Mouse (Mus musculus): ENCODE measurements at regions not wholly inside any gene's neighbourhood (a gene's known extent, or its start where the extent isn't known, plus 50 kb on each side); places are given as distances from the start of the nearest gene placed in this dataset.

GRCm38 (mm10) chr11:89247991-89248390 lies 54.1 kb downstream of the Nog start:
- no peaks in the 10 kb centered on the region for H3K27me3 ChIP-seq (ENCODE audit: control insufficient read depth, insufficient read depth, low read length)
- WGBS, result 83% methylated on average over 2 of the region's 2 CpGs
- no peak for ATAC-seq (replicated peaks; ENCODE audit: extremely low read depth, insufficient read depth, low FRiP score)
- H3K27ac ChIP-seq (ENCODE audit: low read length), result no peak overlapping the region
- no peaks in the 10 kb centered on the region for H3K36me3 ChIP-seq (ENCODE audit: control insufficient read depth, insufficient read depth)
- H3K9ac ChIP-seq (ENCODE audit: low read length), result no peak overlapping the region
- peaks cover 2% of the 10 kb centered on the region; the same call in 1 of the 2 replicates for H3K4me1 ChIP-seq (ENCODE audit: control insufficient read depth, insufficient read depth, low read length)
- H3K4me2 ChIP-seq (ENCODE audit: low read depth, low read length), result no peak overlapping the region
- H3K9me3 ChIP-seq (replicated peaks; ENCODE audit: control insufficient read depth, low read length), result no peaks in the 10 kb centered on the region
- H3K4me3 ChIP-seq (ENCODE audit: low read length), result no peak overlapping the region

GRCm38 (mm10) chr11:89243370-89243769 lies 58.8 kb downstream of the Nog start:
- no peak overlapping the region for H3K4me3 ChIP-seq (ENCODE audit: low read length)
- H3K9ac ChIP-seq (ENCODE audit: low read length), result no peak overlapping the region
- H3K4me2 ChIP-seq (ENCODE audit: low read depth, low read length), result no peak overlapping the region
- WGBS, result 20% methylated on average over 3 of the region's 3 CpGs
- H3K9me3 ChIP-seq (replicated peaks; ENCODE audit: control insufficient read depth, low read length), result no peaks in the 10 kb centered on the region
- no peaks in the 10 kb centered on the region for H3K4me1 ChIP-seq (ENCODE audit: control insufficient read depth, insufficient read depth, low read length)
- no peaks in the 10 kb centered on the region for H3K36me3 ChIP-seq (ENCODE audit: control insufficient read depth, insufficient read depth)
- no peaks in the 10 kb centered on the region for H3K27me3 ChIP-seq (ENCODE audit: control insufficient read depth, insufficient read depth, low read length)
- no peak overlapping the region for H3K27ac ChIP-seq (ENCODE audit: low read length)
- ATAC-seq (replicated peaks; ENCODE audit: extremely low read depth, insufficient read depth, low FRiP score), result no peak

- H3K4me2 ChIP-seq (ENCODE audit: low read depth, low read length), result no peak overlapping the region
- ATAC-seq (replicated peaks; ENCODE audit: extremely low read depth, insufficient read depth, low FRiP score), result no peak
Measured at GRCm38 (mm10) chr11:89242130-89242529, 60.0 kb downstream of the Nog start.

GRCm38 (mm10) chr11:89239891-89240290 lies 62.2 kb downstream of the Nog start:
- Histone ChIP-seq H3K4me2 (ENCODE audit: low read depth, low read length) (no peak overlapping the region), H3K27me3 (ENCODE audit: control insufficient read depth, insufficient read depth, low read length) (no peaks in the 10 kb centered on the region), H3K9ac (ENCODE audit: low read length) (no peak overlapping the region), H3K4me3 (ENCODE audit: low read length) (no peak overlapping the region), H3K9me3 (replicated peaks; ENCODE audit: control insufficient read depth, low read length) (no peaks in the 10 kb centered on the region), H3K27ac (ENCODE audit: low read length) (no peak overlapping the region), H3K36me3 (ENCODE audit: control insufficient read depth, insufficient read depth) (no peaks in the 10 kb centered on the region), H3K4me1 (ENCODE audit: control insufficient read depth, insufficient read depth, low read length) (no peaks in the 10 kb centered on the region)
- WGBS, result 35% methylated on average over 9 of the region's 9 CpGs
- ATAC-seq (replicated peaks; ENCODE audit: extremely low read depth, insufficient read depth, low FRiP score), result no peak

More at GRCm38 (mm10) chr11:89242130-89242529, 60.0 kb downstream of the Nog start:
- Histone ChIP-seq H3K4me1 (ENCODE audit: control insufficient read depth, insufficient read depth, low read length) (no peaks in the 10 kb centered on the region), H3K27me3 (ENCODE audit: control insufficient read depth, insufficient read depth, low read length) (no peaks in the 10 kb centered on the region), H3K9me3 (replicated peaks; ENCODE audit: control insufficient read depth, low read length) (no peaks in the 10 kb centered on the region), H3K9ac (ENCODE audit: low read length) (no peak overlapping the region), H3K27ac (ENCODE audit: low read length) (no peak overlapping the region), H3K36me3 (ENCODE audit: control insufficient read depth, insufficient read depth) (no peaks in the 10 kb centered on the region), H3K4me3 (ENCODE audit: low read length) (no peak overlapping the region)
- 71% methylated on average over 2 of the region's 2 CpGs for WGBS

- WGBS, result 89% methylated on average over 3 of the region's 3 CpGs
- no peaks in the 10 kb centered on the region for H3K4me1 ChIP-seq (ENCODE audit: control insufficient read depth, insufficient read depth, low read length)
- no peaks in the 10 kb centered on the region for H3K9me3 ChIP-seq (replicated peaks; ENCODE audit: control insufficient read depth, low read length)
- no peak overlapping the region for H3K27ac ChIP-seq (ENCODE audit: low read length)
- H3K9ac ChIP-seq (ENCODE audit: low read length), result no peak overlapping the region
- no peak for ATAC-seq (replicated peaks; ENCODE audit: extremely low read depth, insufficient read depth, low FRiP score)
- no peaks in the 10 kb centered on the region for H3K36me3 ChIP-seq (ENCODE audit: control insufficient read depth, insufficient read depth)
- H3K4me3 ChIP-seq (ENCODE audit: low read length), result no peak overlapping the region
- H3K27me3 ChIP-seq (ENCODE audit: control insufficient read depth, insufficient read depth, low read length), result no peaks in the 10 kb centered on the region
- H3K4me2 ChIP-seq (ENCODE audit: low read depth, low read length), result no peak overlapping the region
Measured at GRCm38 (mm10) chr11:89236904-89237303, 65.2 kb downstream of the Nog start.

GRCm38 (mm10) chr11:89232884-89233480 lies 69.2 kb downstream of the Nog start:
- Histone ChIP-seq H3K4me1 (ENCODE audit: control insufficient read depth, insufficient read depth, low read length) (no peaks in the 10 kb centered on the region), H3K9ac (ENCODE audit: low read length) (no peak overlapping the region), H3K27ac (ENCODE audit: low read length) (no peak overlapping the region), H3K36me3 (ENCODE audit: control insufficient read depth, insufficient read depth) (no peaks in the 10 kb centered on the region), H3K4me2 (ENCODE audit: low read depth, low read length) (no peak overlapping the region), H3K4me3 (ENCODE audit: low read length) (no peak overlapping the region), H3K27me3 (ENCODE audit: control insufficient read depth, insufficient read depth, low read length) (no peaks in the 10 kb centered on the region), H3K9me3 (replicated peaks; ENCODE audit: control insufficient read depth, low read length) (no peaks in the 10 kb centered on the region)
- 66% methylated on average over 9 of the region's 9 CpGs for WGBS
- no peak for ATAC-seq (replicated peaks; ENCODE audit: extremely low read depth, insufficient read depth, low FRiP score)

- no peaks in the 10 kb centered on the region for H3K36me3 ChIP-seq (ENCODE audit: control insufficient read depth, insufficient read depth)
- 41% methylated on average over 5 of the region's 5 CpGs for WGBS
- no peak overlapping the region for H3K4me2 ChIP-seq (ENCODE audit: low read depth, low read length)
- H3K9ac ChIP-seq (ENCODE audit: low read length), result no peak overlapping the region
- no peaks in the 10 kb centered on the region for H3K4me1 ChIP-seq (ENCODE audit: control insufficient read depth, insufficient read depth, low read length)
- no peaks in the 10 kb centered on the region for H3K27me3 ChIP-seq (ENCODE audit: control insufficient read depth, insufficient read depth, low read length)
- no peaks in the 10 kb centered on the region for H3K9me3 ChIP-seq (replicated peaks; ENCODE audit: control insufficient read depth, low read length)
- H3K4me3 ChIP-seq (ENCODE audit: low read length), result no peak overlapping the region
- no peak overlapping the region for H3K27ac ChIP-seq (ENCODE audit: low read length)
- no peak for ATAC-seq (replicated peaks; ENCODE audit: extremely low read depth, insufficient read depth, low FRiP score)
Measured at GRCm38 (mm10) chr11:89229726-89230125, 72.4 kb downstream of the Nog start.

GRCm38 (mm10) chr11:89213204-89213603 lies 88.9 kb downstream of the Nog start:
- no peak overlapping the region for H3K4me2 ChIP-seq (ENCODE audit: low read depth, low read length)
- WGBS, result 84% methylated on average over 5 of the region's 5 CpGs
- no peak for ATAC-seq (replicated peaks; ENCODE audit: extremely low read depth, insufficient read depth, low FRiP score)

GRCm38 (mm10) chr11:89209531-89209950 lies 92.6 kb downstream of the Nog start:
- no peaks in the 10 kb centered on the region for H3K9me3 ChIP-seq (replicated peaks; ENCODE audit: control insufficient read depth, low read length)
- H3K36me3 ChIP-seq (ENCODE audit: control insufficient read depth, insufficient read depth), result no peaks in the 10 kb centered on the region
- ATAC-seq (replicated peaks; ENCODE audit: extremely low read depth, insufficient read depth, low FRiP score), result no peak
- no peak overlapping the region for H3K27ac ChIP-seq (ENCODE audit: low read length)
- H3K4me3 ChIP-seq (ENCODE audit: low read length), result no peak overlapping the region
- no peak overlapping the region for H3K4me2 ChIP-seq (ENCODE audit: low read depth, low read length)
- 50% methylated on average over 11 of the region's 11 CpGs for WGBS
- no peaks in the 10 kb centered on the region for H3K27me3 ChIP-seq (ENCODE audit: control insufficient read depth, insufficient read depth, low read length)
- peaks cover 4% of the 10 kb centered on the region; the same call in 1 of the 2 replicates for H3K4me1 ChIP-seq (ENCODE audit: control insufficient read depth, insufficient read depth, low read length)
- no peak overlapping the region for H3K9ac ChIP-seq (ENCODE audit: low read length)

More at GRCm38 (mm10) chr11:89213204-89213603, 88.9 kb downstream of the Nog start:
- no peak overlapping the region for H3K9ac ChIP-seq (ENCODE audit: low read length)
- H3K4me1 ChIP-seq (ENCODE audit: control insufficient read depth, insufficient read depth, low read length), result no peaks in the 10 kb centered on the region
- no peaks in the 10 kb centered on the region for H3K27me3 ChIP-seq (ENCODE audit: control insufficient read depth, insufficient read depth, low read length)
- no peak overlapping the region for H3K27ac ChIP-seq (ENCODE audit: low read length)
- no peaks in the 10 kb centered on the region for H3K36me3 ChIP-seq (ENCODE audit: control insufficient read depth, insufficient read depth)
- H3K4me3 ChIP-seq (ENCODE audit: low read length), result no peak overlapping the region
- H3K9me3 ChIP-seq (replicated peaks; ENCODE audit: control insufficient read depth, low read length), result no peaks in the 10 kb centered on the region

All from heart, embryonic 16.5 days (tissue).